Mouse (Mus musculus): ENCODE data around the gene Megf6. TPM values are rescaled to one million over a fixed set of nuclear protein-coding genes. Genes with fewer than 3 reads are reported as not detected.

Megf6 gene
- total RNA-seq, 2 experiments from 2014 or later: 0.12 TPM; not detected in 1

- ATAC-seq (replicated peaks; ENCODE audit: poor library complexity): no peak
Observed at GRCm38 (mm10) chr4:154209054-154209453, 38.5 kb downstream of the Megf6 start.

GRCm38 (mm10) chr4:154209825-154210224 is 39.3 kb downstream of the Megf6 start:
- no peak for ATAC-seq (replicated peaks; ENCODE audit: poor library complexity)

GRCm38 (mm10) chr4:154211459-154211858 is 40.9 kb downstream of the Megf6 start:
- ATAC-seq (replicated peaks; ENCODE audit: poor library complexity): no peak

GRCm38 (mm10) chr4:154213586-154213985 is 43.1 kb downstream of the Megf6 start:
- no peak for ATAC-seq (replicated peaks; ENCODE audit: poor library complexity)

GRCm38 (mm10) chr4:154214075-154214474 is 43.5 kb downstream of the Megf6 start:
- ATAC-seq (replicated peaks; ENCODE audit: poor library complexity): no peak

GRCm38 (mm10) chr4:154217711-154218350 is 47.3 kb downstream of the Megf6 start:
- no peak for ATAC-seq (replicated peaks; ENCODE audit: poor library complexity)

- ATAC-seq (replicated peaks; ENCODE audit: poor library complexity): no peak
Observed at GRCm38 (mm10) chr4:154222773-154223172, 52.2 kb downstream of the Megf6 start.

GRCm38 (mm10) chr4:154224267-154224969 is 53.9 kb downstream of the Megf6 start:
- no peak for ATAC-seq (replicated peaks; ENCODE audit: poor library complexity)

- ATAC-seq (replicated peaks; ENCODE audit: poor library complexity): no peak
Observed at GRCm38 (mm10) chr4:154224970-154225309, 54.4 kb downstream of the Megf6 start.

GRCm38 (mm10) chr4:154226678-154227077 is 56.1 kb downstream of the Megf6 start:
- ATAC-seq (replicated peaks; ENCODE audit: poor library complexity): no peak

GRCm38 (mm10) chr4:154228336-154228735 is 57.8 kb downstream of the Megf6 start:
- ATAC-seq (replicated peaks; ENCODE audit: poor library complexity): no peak

- no peak for ATAC-seq (replicated peaks; ENCODE audit: poor library complexity)
Observed at GRCm38 (mm10) chr4:154229569-154229968, 59.0 kb downstream of the Megf6 start.

- no peak for ATAC-seq (replicated peaks; ENCODE audit: poor library complexity)
Observed at GRCm38 (mm10) chr4:154231380-154231779, 60.9 kb downstream of the Megf6 start.

GRCm38 (mm10) chr4:154232295-154232694 is 61.8 kb downstream of the Megf6 start:
- no peak for ATAC-seq (replicated peaks; ENCODE audit: poor library complexity)

- ATAC-seq (replicated peaks; ENCODE audit: poor library complexity): no peak
Observed at GRCm38 (mm10) chr4:154236001-154236400, 65.5 kb downstream of the Megf6 start.

- no peak for ATAC-seq (replicated peaks; ENCODE audit: poor library complexity)
Observed at GRCm38 (mm10) chr4:154236893-154237292, 66.4 kb downstream of the Megf6 start.

- no peak for ATAC-seq (replicated peaks; ENCODE audit: poor library complexity)
Observed at GRCm38 (mm10) chr4:154237306-154237705, 66.8 kb downstream of the Megf6 start.

- no peak for ATAC-seq (replicated peaks; ENCODE audit: poor library complexity)
Observed at GRCm38 (mm10) chr4:154239199-154239598, 68.7 kb downstream of the Megf6 start.

GRCm38 (mm10) chr4:154240608-154241007 is 70.1 kb downstream of the Megf6 start:
- no peak for ATAC-seq (replicated peaks; ENCODE audit: poor library complexity)

- no peak for ATAC-seq (replicated peaks; ENCODE audit: poor library complexity)
Observed at GRCm38 (mm10) chr4:154245342-154245741, 74.8 kb downstream of the Megf6 start.

- ATAC-seq (replicated peaks; ENCODE audit: poor library complexity): peak; percentile 87
Observed at GRCm38 (mm10) chr4:154246115-154247040, 75.8 kb downstream of the Megf6 start.

Measured in megakaryocyte progenitor cell, adult 5-6 weeks (primary cell).